Mouse (Mus musculus) C3H10T1/2 (cell line): ENCODE results near the gene Sele. TPM values are rescaled to one million over a fixed set of nuclear protein-coding genes. Genes with fewer than 3 reads are reported as not detected.

ENCODE experiments used
- polyA plus RNA-seq, 2 experiments: library from polyadenylated mRNA; unstranded; fragments of >200 nt; fragmentation: generic; extraction: Trizol; gene quantifications; one replicate each; pipeline ENCODE4 v1.2.1; 2012; ENCODE audit warnings: missing spikeins in 2 of 2

The Sele gene
- polyA plus RNA-seq = not detected

DNA sequence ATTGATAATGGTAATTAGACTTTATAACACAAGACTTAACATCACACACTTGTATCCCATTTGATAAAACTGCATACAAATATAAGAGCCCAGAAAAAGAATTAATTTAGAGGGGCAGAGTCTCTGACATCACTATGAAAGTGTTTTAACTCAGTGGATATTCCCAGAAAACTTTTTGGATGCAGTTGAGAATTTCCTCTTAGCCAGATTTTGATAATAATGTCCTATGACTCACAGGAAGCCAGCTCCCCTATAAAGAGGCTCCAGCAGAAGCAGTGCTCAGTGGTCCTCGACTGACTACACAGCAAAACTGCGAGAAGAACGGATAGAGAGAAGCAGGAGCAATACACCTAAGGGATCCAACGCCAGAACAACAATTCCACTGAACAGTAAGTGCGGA lies at the start of gene Sele:
Sele (plus strand) TSS at position 301 of the 400 bp plus-strand sequence.

DNA sequence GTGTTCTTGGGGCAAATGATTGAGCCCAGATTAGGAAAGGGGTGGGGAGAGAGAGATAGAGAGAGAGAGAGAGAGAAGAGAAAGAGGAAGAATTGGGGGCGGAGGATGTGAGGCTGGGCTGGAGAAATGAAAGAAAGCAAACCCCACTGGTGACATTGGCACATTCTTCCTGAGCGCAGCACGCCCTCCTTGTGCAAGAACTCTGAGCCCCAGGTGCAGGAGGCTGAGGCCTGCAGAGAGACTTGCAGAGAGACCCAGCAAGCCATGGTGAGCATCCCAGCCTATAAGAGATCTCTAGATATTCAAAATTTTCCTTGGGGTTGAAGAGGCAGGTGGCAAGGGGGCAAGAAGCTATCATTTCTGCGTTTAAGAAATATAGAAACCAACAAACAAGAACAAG lies 13.9 kb downstream of the Sele start, which contains the start of gene Sell:
Sell (plus strand) TSS at position 58 of the 400 bp plus-strand sequence.

Other genes starting within 250 kb of the Sele start
- 1 to 10 TPM; 1.4 to 5.1 TPM for gene Scyl3, start 119.1 kb upstream of the Sele start, polyA plus RNA-seq
- 1 to 10 TPM; 1.5 to 5.8 TPM for gene BC055324, start 53.4 kb upstream of the Sele start, polyA plus RNA-seq
- gene Mettl18, start 53.3 kb upstream of the Sele start, polyA plus RNA-seq = 1 to 10 TPM in 1 of 2 experiments, under 1 TPM in 1; 0.23 to 2.5 TPM
- gene Sell, start 13.7 kb downstream of the Sele start, polyA plus RNA-seq = not detected
- gene Selp, start 67.0 kb downstream of the Sele start, polyA plus RNA-seq = 1 to 10 TPM in 1 of 2 experiments, under 1 TPM in 1; 0.46 to 2.9 TPM
- gene F5, start 103.6 kb downstream of the Sele start, polyA plus RNA-seq = under 1 TPM in 1 of 2 experiments, not detected in 1; 0.01 TPM
- gene Slc19a2, start 200.8 kb downstream of the Sele start, polyA plus RNA-seq = 1 to 10 TPM; 1.7 to 5.5 TPM
- 1 to 10 TPM in 1 of 2 experiments, under 1 TPM in 1; 0.53 to 2.5 TPM for gene Ccdc181, start 227.4 kb downstream of the Sele start, polyA plus RNA-seq